Mouse (Mus musculus): ENCODE results near the gene Rpa1. TPM values are rescaled to one million over a fixed set of nuclear protein-coding genes. Genes with fewer than 3 reads are reported as not detected.
"Not testable (repeated sequence)": the region's sequence is repeated elsewhere in the genome, so short reads cannot be mapped to it uniquely, and the experiment has no call there.

Gene Rpa1
- total and polyA plus RNA-seq, 2 experiments, result 10.5 to 21.4 TPM

DNA sequence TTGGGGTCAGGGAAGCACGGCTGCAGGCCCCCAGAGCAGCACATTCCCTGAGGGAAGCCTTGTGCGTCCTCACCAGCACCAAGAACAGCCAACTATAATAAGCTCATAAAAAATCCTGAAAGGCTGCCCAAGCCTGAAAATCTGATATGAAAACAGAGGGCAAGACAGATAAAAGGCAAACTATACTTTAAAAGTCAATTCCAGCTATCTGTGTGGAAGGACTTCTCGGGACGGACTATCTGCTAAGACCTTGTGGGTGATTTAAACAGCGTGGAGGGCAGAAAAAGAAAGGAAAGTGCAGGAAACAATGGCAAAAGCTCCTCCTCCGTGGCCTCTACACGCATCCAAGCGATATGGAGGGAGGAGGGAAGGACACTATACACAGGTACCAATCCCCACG lies 43.3 kb downstream of the Rpa1 start:
- H3K4me1 ChIP-seq (ENCODE audit: control insufficient read depth, insufficient read depth, low read length), result no peaks in the 10 kb centered on the region
- TF ChIP-seq POLR2A (IDR thresholded peaks at IDR 0.05; ENCODE audit: extremely low read depth, insufficient read depth, low read length) (no peak), CTCF (IDR thresholded peaks at IDR 0.05; ENCODE audit: low read depth, low read length) (no peak)
- no peak for DNase-seq (ENCODE audit: extremely low read depth, low read depth, low spot score)

DNA sequence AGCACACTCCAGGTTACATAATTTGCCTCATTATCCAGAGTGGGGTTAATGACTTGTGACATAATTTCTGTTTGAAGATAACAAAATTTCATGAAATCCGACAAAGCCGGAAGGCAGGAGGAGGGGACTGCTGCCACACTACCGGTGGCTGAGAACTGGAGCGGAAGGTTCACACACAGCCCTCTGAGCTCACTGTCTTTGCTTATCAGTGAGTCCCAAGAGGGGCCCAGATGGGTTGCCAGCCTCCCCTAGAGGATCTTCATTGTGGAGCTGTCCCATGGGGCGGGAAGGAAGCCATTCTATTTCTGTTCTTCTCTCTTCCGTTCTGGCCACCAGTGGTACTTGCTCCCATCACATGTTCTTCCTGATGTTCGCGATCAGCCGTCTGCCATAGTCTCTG lies 47.2 kb downstream of the Rpa1 start:
- WGBS, result 78% methylated on average over 9 of the region's 9 CpGs
- Histone ChIP-seq H3K79me2 (ENCODE audit: control insufficient read depth, insufficient read depth, low read length) (no peaks in the 10 kb centered on the region), H3K4me3 (ENCODE audit: insufficient read depth, low read depth, low read length) (no peak overlapping the region), H3K4me1 (ENCODE audit: control insufficient read depth, insufficient read depth, low read length) (peaks cover 5% of the 10 kb centered on the region), H3K9ac (ENCODE audit: low read depth, low read length) (no peak overlapping the region), H3K27me3 (ENCODE audit: control insufficient read depth, insufficient read depth, low read length) (no peaks in the 10 kb centered on the region), H3K36me3 (ENCODE audit: control insufficient read depth, insufficient read depth, low read length) (peaks cover 9% of the 10 kb centered on the region), H3K27ac (replicated peaks; ENCODE audit: insufficient read depth, low read depth, low read length) (no peak overlapping the region)
- DNase-seq (ENCODE audit: extremely low read depth, low read depth, low spot score), result no peak
- TF ChIP-seq POLR2A (IDR thresholded peaks at IDR 0.05; ENCODE audit: extremely low read depth, insufficient read depth, low read length) (no peak), CTCF (IDR thresholded peaks at IDR 0.05; ENCODE audit: low read depth, low read length) (no peak)

More for the DNA sequence above, 43.3 kb downstream of the Rpa1 start:
- 89% methylated on average over 9 of the region's 9 CpGs for WGBS
- Histone ChIP-seq H3K4me3 (ENCODE audit: insufficient read depth, low read depth, low read length) (no peak overlapping the region), H3K36me3 (ENCODE audit: control insufficient read depth, insufficient read depth, low read length) (peaks cover 16% of the 10 kb centered on the region), H3K27ac (replicated peaks; ENCODE audit: insufficient read depth, low read depth, low read length) (no peak overlapping the region), H3K27me3 (ENCODE audit: control insufficient read depth, insufficient read depth, low read length) (no peaks in the 10 kb centered on the region), H3K9ac (ENCODE audit: low read depth, low read length) (no peak overlapping the region), H3K79me2 (ENCODE audit: control insufficient read depth, insufficient read depth, low read length) (no peaks in the 10 kb centered on the region)

DNA sequence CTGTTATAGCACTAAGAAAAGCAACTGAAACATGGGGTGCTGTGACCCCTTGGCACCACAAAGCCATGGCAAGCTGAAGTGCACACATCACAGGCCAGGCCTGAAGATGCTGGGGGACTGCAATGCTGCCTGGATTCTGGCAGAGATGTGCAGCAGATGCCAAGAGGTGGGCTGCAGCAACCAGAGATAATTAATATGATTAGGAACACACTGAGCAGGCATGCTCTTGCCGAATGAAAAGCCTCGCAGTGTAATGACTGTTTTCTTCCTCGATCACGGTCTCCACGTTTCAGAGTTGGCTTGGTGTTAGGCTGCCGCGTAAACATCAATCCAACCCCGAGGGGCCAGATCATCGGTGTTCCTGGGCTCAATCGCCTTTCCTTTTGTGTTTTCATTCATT lies 48.3 kb downstream of the Rpa1 start:
- Histone ChIP-seq H3K4me1 (ENCODE audit: control insufficient read depth, insufficient read depth, low read length) (peaks cover 5% of the 10 kb centered on the region), H3K27ac (replicated peaks; ENCODE audit: insufficient read depth, low read depth, low read length) (no peak overlapping the region), H3K79me2 (ENCODE audit: control insufficient read depth, insufficient read depth, low read length) (no peaks in the 10 kb centered on the region), H3K9ac (ENCODE audit: low read depth, low read length) (no peak overlapping the region), H3K4me3 (ENCODE audit: insufficient read depth, low read depth, low read length) (no peak overlapping the region), H3K36me3 (ENCODE audit: control insufficient read depth, insufficient read depth, low read length) (peaks cover 5% of the 10 kb centered on the region), H3K27me3 (ENCODE audit: control insufficient read depth, insufficient read depth, low read length) (no peaks in the 10 kb centered on the region)
- no peak for DNase-seq (ENCODE audit: extremely low read depth, low read depth, low spot score)
- 94% methylated on average over 10 of the region's 10 CpGs for WGBS
- TF ChIP-seq POLR2A (IDR thresholded peaks at IDR 0.05; ENCODE audit: extremely low read depth, insufficient read depth, low read length) (no peak), CTCF (IDR thresholded peaks at IDR 0.05; ENCODE audit: low read depth, low read length) (no peak)

DNA sequence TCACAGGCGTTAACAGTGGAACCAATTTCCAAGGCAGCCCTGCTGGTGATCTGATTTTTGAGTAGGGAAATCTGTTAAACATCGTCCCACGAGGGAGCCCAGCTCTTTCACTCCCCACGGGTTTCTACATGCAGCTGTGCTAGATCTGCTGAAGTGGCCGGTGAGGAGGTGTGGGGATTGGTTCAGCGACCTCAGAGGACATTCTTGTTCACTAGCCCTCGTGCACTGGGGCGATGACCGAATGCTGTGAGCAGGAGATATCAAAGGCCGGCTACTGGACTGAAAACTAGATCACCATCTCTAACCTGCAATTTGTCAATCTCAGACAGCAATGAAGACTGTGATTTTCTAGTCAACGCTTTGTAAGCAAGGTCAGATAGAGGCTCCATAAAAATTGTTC lies 49.6 kb downstream of the Rpa1 start:
- peak; percentile 64 for DNase-seq (ENCODE audit: extremely low read depth, low read depth, low spot score)
- WGBS, result 30% methylated on average over 11 of the region's 11 CpGs
- H3K27ac ChIP-seq (replicated peaks; ENCODE audit: insufficient read depth, low read depth, low read length), result no peak overlapping the region
- H3K4me3 ChIP-seq (ENCODE audit: insufficient read depth, low read depth, low read length), result no peak overlapping the region
- peaks cover 5% of the 10 kb centered on the region for H3K4me1 ChIP-seq (ENCODE audit: control insufficient read depth, insufficient read depth, low read length)
- TF ChIP-seq POLR2A (IDR thresholded peaks at IDR 0.05; ENCODE audit: extremely low read depth, insufficient read depth, low read length), result no peak
- no peak for TF ChIP-seq CTCF (IDR thresholded peaks at IDR 0.05; ENCODE audit: low read depth, low read length)
- H3K79me2 ChIP-seq (ENCODE audit: control insufficient read depth, insufficient read depth, low read length), result no peaks in the 10 kb centered on the region
- no peak overlapping the region for H3K9ac ChIP-seq (ENCODE audit: low read depth, low read length)
- no peaks in the 10 kb centered on the region for H3K27me3 ChIP-seq (ENCODE audit: control insufficient read depth, insufficient read depth, low read length)
- peaks cover 5% of the 10 kb centered on the region for H3K36me3 ChIP-seq (ENCODE audit: control insufficient read depth, insufficient read depth, low read length)

DNA sequence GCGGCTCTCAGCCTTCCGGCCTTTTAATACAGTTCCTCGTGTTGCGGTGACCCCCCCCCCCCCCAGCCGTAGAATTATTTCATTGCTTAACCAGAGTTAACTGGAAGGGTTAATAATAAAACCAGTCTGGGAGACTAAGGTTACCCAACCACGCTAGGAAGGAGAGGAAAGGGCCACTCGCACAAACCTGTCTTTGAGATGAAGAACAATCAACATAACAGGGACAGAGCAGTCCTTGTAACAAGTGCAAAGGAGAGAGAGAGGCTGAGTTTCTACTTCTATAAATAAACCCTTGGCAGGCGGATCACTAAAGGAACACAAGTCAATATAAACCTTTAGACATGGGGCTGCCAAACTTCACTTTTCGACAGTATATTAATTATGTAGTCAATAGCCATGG lies 50.5 kb downstream of the Rpa1 start:
- Histone ChIP-seq H3K4me3 (ENCODE audit: insufficient read depth, low read depth, low read length) (no peak overlapping the region), H3K27ac (replicated peaks; ENCODE audit: insufficient read depth, low read depth, low read length) (no peak overlapping the region), H3K79me2 (ENCODE audit: control insufficient read depth, insufficient read depth, low read length) (no peaks in the 10 kb centered on the region), H3K27me3 (ENCODE audit: control insufficient read depth, insufficient read depth, low read length) (no peaks in the 10 kb centered on the region), H3K36me3 (ENCODE audit: control insufficient read depth, insufficient read depth, low read length) (peaks cover 5% of the 10 kb centered on the region), H3K9ac (ENCODE audit: low read depth, low read length) (no peak overlapping the region), H3K4me1 (ENCODE audit: control insufficient read depth, insufficient read depth, low read length) (peaks cover 5% of the 10 kb centered on the region)
- 28% methylated on average over 9 of the region's 9 CpGs for WGBS
- peak; percentile 67 for DNase-seq (ENCODE audit: extremely low read depth, low read depth, low spot score)
- no peak for TF ChIP-seq CTCF (IDR thresholded peaks at IDR 0.05; ENCODE audit: low read depth, low read length)
- TF ChIP-seq POLR2A (IDR thresholded peaks at IDR 0.05; ENCODE audit: extremely low read depth, insufficient read depth, low read length), result no peak

DNA sequence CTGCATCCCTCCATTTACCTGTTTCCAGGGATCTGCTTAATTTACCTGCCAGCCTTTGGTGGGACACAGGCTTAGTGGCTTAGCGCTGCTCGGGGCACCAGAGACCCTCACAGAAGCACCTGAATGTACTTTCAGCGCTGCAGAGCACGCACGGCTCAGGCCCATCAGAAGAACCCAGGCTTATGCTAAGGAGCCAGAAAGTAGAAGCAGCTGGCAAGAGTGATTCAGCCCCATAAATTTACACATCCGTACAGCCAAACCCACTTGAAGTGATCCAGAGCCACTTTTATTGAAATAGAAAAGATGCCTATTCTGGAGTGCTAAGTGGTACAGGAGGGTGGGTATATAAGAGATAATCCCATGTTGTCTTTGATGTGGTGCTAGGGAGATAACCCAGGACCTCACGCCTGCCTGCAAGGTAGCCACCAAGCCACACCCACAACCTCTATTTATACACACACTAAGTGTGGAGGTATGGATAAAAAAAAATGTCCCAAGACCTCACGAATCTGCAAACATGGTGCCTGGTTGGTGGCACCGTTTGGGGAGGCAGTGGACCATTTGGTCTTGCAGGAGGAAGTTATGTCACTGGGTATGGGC lies 51.6 kb downstream of the Rpa1 start:
- Histone ChIP-seq H3K36me3 (ENCODE audit: control insufficient read depth, insufficient read depth, low read length) (peaks cover 2% of the 10 kb centered on the region; the same call in 1 of the 2 replicates), H3K27ac (replicated peaks; ENCODE audit: insufficient read depth, low read depth, low read length) (no peak overlapping the region), H3K4me3 (ENCODE audit: insufficient read depth, low read depth, low read length) (no peak overlapping the region), H3K9ac (ENCODE audit: low read depth, low read length) (no peak overlapping the region), H3K27me3 (ENCODE audit: control insufficient read depth, insufficient read depth, low read length) (no peaks in the 10 kb centered on the region), H3K4me1 (ENCODE audit: control insufficient read depth, insufficient read depth, low read length) (peaks cover 5% of the 10 kb centered on the region), H3K79me2 (ENCODE audit: control insufficient read depth, insufficient read depth, low read length) (no peaks in the 10 kb centered on the region)
- DNase-seq (ENCODE audit: extremely low read depth, low read depth, low spot score), result no peak
- WGBS, result 85% methylated on average over 9 of the region's 9 CpGs
- no peak for TF ChIP-seq POLR2A (IDR thresholded peaks at IDR 0.05; ENCODE audit: extremely low read depth, insufficient read depth, low read length)
- no peak for TF ChIP-seq CTCF (IDR thresholded peaks at IDR 0.05; ENCODE audit: low read depth, low read length)

DNA sequence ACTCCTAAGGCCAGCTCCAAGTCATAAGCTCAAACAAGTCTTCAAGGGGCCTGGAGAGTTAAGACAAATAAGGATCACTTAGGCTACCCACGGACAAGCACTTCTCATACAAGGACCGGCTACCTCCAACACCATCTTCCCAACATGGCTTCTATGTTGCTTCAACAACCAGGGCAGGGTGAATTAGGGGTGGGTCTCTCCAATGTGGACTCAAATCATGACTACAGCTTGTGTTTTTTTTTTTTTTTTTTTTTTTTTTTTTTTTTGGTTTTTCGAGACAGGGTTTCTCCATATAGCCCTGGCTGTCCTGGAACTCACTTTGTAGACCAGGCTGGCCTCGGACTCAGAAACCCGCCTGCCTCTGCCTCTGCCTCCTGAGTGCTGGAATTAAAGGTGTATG lies 52.6 kb downstream of the Rpa1 start:
- H3K9ac ChIP-seq (ENCODE audit: low read depth, low read length); H3K27me3 ChIP-seq (ENCODE audit: control insufficient read depth, insufficient read depth, low read length); H3K79me2 ChIP-seq (ENCODE audit: control insufficient read depth, insufficient read depth, low read length); H3K27ac ChIP-seq (replicated peaks; ENCODE audit: insufficient read depth, low read depth, low read length); H3K4me1 ChIP-seq (ENCODE audit: control insufficient read depth, insufficient read depth, low read length); H3K36me3 ChIP-seq (ENCODE audit: control insufficient read depth, insufficient read depth, low read length); DNase-seq (ENCODE audit: extremely low read depth, low read depth, low spot score); H3K4me3 ChIP-seq (ENCODE audit: insufficient read depth, low read depth, low read length): not testable (repeated sequence)
- WGBS, result 92% methylated on average over 5 of the region's 5 CpGs
